Mouse (Mus musculus) lung, adult 2 months (tissue): Measurements from ENCODE around the gene Vmn2r6.
"Not testable (repeated sequence)": the region's sequence is repeated elsewhere in the genome, so short reads cannot be mapped to it uniquely, and the experiment has no call there.

Experiments
- CTCF ChIP-seq: fragments of 200-500 bp; IDR thresholded peaks from 2 replicates; pipeline ENCODE4 v1.5.1; 2011; ENCODE audit warnings: mild to moderate bottlenecking, low read length, control low read depth; ENCODE audit not compliant: insufficient read depth
- POLR2A ChIP-seq: fragments of 200-500 bp; IDR thresholded peaks from 2 replicates; pipeline ENCODE4 v1.6.1; 2011; ENCODE audit warnings: low read depth, mild to moderate bottlenecking, control low read depth, low read length, borderline replicate concordance; ENCODE audit errors: extremely low read depth

DNA sequence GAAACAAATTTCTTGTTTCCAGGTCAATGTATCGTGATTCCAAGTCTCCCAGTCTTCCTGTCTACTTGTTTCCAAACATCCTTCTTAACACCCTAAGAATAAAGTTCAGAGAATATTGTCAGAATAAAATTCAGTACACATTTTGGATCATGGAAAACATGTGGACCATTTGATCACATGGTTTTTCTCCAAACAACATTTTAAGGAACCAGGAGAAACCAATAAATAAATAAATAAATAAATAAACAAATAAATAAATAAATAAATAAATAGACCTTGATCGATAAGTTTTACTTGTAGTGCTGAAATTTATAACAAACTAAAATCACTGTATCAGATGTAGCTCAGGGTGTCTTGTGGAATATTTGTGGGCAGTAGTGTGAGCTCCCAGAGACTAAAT is at the start of gene Vmn2r6:
- not testable (repeated sequence) for TF ChIP-seq CTCF, POLR2A
